Mouse (Mus musculus) olfactory bulb, adult 2 months (tissue): ENCODE measurements around the gene Igf2bp3. TPM values are rescaled to one million over a fixed set of nuclear protein-coding genes. Genes with fewer than 3 reads are reported as not detected.

ENCODE experiments used
- H3K27ac ChIP-seq: fragments of 200-500 bp; 2 replicates; pipeline ENCODE4 v1.5.1; 2012; ENCODE audit warnings: low read depth, low read length; ENCODE audit not compliant: insufficient read depth
- H3K4me1 ChIP-seq: fragments of 200-500 bp; 2 replicates; pipeline ENCODE4 v1.6.1; 2012; ENCODE audit warnings: low read length; ENCODE audit not compliant: control insufficient read depth, insufficient read depth
- H3K4me3 ChIP-seq: fragments of 200-500 bp; 2 replicates; pipeline ENCODE4 v1.5.1; 2012; ENCODE audit warnings: mild to moderate bottlenecking, low read depth, low read length, moderate library complexity; ENCODE audit not compliant: insufficient read depth
- CTCF ChIP-seq: fragments of 200-500 bp; IDR thresholded peaks from 2 replicates; pipeline ENCODE4 v1.5.1; 2012; ENCODE audit warnings: low read depth, mild to moderate bottlenecking, low read length, moderate library complexity; ENCODE audit not compliant: insufficient read depth
- POLR2A ChIP-seq: fragments of 200-500 bp; IDR thresholded peaks from 2 replicates; pipeline ENCODE4 v1.6.1; 2012; ENCODE audit warnings: mild to moderate bottlenecking, low read depth, low read length, moderate library complexity; ENCODE audit not compliant: insufficient read depth
- WGBS: fragments of 180-500 bp; shearing (Covaris S2); methylation state at CpG from one replicate; pipeline ENCODE4 v1.1.7; 2018; 5-methylcytosine and 5-hydroxymethylcytosine counted together
- polyA plus RNA-seq: library from polyadenylated mRNA; stranded (reverse); fragments of >200 nt; gene quantifications from 2 replicates; pipeline ENCODE4 v1.2.4, GENCODE M21; 2012; ENCODE audit warnings: low replicate concordance; ENCODE audit not compliant: missing spikeins, insufficient read depth, insufficient read length

Gene Igf2bp3
- polyA plus RNA-seq, 1 experiment, result not detected

DNA sequence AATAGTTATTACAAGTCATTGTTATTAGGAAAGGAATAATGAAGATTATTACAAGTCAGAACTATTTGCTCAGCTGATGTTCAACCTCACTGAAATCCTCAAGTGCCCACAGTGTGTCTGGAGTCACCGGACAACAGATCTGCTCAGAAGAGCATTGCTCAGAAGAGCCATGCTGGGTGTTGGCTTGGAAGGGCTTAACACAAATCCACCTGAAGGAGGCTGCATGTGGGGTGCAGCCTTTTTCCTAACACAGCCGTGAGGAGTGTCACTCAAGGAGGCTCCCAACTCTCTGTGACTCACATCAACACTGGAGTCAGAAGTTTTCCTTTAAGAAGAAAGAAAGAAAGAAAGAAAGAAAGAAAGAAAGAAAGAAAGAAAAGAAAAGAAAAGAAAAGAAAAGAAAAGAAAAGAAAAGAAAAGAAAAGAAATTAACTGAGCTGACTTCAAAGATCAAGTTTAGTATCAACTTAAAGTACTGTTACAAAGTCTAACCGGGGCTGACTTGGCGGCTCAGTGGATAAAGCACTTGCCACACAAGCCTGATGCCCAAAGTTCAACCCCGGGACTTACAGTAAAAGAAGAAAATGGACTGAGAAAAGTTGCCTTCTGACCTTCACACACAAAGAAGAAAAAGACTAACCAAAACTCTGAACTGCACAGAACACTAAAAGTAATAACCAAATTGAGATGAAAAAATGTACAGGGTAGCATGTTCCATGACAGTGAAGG, 65.4 kb downstream of the Igf2bp3 start:
- TF ChIP-seq POLR2A, result no peak
- no peak for TF ChIP-seq CTCF
- Histone ChIP-seq H3K4me1 (no peaks in the 10 kb centered on the region), H3K4me3 (no peak overlapping the region), H3K27ac (no peak overlapping the region)
- 82% methylated on average over 5 of the region's 5 CpGs for WGBS

DNA sequence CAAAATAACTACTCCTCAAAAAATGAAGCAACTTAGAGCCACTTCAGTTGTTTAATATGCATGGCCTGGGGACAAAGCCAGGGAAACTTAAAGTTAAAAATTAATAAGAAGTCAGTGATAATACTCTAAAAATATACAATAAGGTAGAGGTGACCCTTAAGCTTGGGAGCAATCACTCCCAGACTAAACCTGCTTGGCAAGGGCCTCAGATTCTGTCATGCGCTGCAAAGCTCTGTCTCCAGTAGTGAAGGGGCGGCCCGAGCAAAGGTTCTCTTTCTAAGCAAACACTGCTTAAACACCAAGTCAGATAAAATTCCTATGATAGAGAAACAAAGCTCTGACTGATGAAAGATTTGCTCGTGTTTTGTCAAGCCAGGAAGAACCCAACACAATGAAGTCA, 66.0 kb downstream of the Igf2bp3 start:
- no peak for TF ChIP-seq CTCF
- no peak for TF ChIP-seq POLR2A
- H3K4me3 ChIP-seq, result no peak overlapping the region
- no peak overlapping the region for H3K27ac ChIP-seq
- H3K4me1 ChIP-seq, result no peaks in the 10 kb centered on the region
- WGBS, result 80% methylated on average over 4 of the region's 4 CpGs

DNA sequence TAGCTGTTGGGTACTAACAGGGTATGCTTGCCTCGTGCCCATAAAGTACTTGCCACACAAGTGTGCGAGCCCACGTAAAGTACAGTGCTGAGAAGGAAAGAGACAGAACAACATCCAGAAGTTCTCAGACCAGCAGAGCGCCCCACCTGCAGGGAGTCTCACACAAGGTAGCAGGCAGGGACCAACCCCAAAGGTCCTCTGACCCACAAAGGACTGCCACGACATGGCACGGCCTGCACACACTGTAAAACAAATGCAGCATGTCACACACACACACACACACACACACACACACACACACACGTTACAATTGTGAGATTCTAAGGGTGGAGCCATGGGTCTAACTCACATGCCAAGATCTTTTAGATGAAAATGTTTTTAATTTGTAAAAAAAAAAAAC, 66.4 kb downstream of the Igf2bp3 start:
- TF ChIP-seq POLR2A, result no peak
- TF ChIP-seq CTCF, result no peak
- WGBS, result 92% methylated on average over 7 of the region's 7 CpGs
- Histone ChIP-seq H3K4me3 (no peak overlapping the region), H3K27ac (no peak overlapping the region), H3K4me1 (no peaks in the 10 kb centered on the region)

DNA sequence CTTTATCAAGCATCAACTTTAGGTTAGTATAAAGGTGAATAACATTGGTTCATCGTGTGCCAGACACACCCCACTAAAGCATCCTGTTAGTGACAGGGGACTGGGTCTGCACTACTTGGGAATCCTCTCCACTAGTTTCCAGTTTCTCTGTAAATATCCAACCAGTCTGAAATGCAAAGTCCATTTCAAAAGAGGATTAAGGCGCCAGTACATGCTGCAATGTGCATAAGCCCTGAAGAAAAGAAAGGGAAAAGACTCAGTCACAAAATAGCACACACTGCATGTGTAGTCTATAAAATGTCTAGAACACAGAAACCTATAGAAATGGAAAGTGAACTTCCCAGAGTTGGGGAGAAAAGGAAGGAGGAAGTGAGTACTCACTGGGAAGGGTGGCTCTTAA, 68.3 kb downstream of the Igf2bp3 start:
- WGBS, result 77% methylated on average over 2 of the region's 2 CpGs
- H3K4me3 ChIP-seq, result no peak overlapping the region
- no peaks in the 10 kb centered on the region for H3K4me1 ChIP-seq
- no peak overlapping the region for H3K27ac ChIP-seq
- TF ChIP-seq POLR2A (no peak), CTCF (no peak)

DNA sequence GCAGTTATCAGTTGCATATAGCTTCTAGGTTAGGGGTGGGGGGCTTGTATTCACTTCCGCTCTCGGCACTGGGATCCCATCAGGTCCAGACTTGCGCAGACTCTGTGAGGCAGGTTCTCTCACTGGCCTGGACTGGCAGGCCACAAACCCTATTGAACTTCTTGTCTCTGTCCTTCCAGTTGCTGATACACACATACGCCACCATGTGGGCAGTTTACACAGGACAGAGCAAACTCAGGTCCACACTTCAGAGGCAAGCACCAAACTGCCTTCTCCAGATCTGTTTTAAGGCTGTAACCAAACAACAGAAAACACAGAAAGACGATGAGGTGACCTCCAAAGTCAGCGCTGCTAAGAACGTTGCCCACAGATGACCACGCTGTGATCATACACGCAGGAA, 72.3 kb downstream of the Igf2bp3 start:
- Histone ChIP-seq H3K27ac (no peak overlapping the region), H3K4me3 (no peak overlapping the region), H3K4me1 (no peaks in the 10 kb centered on the region)
- 94% methylated on average over 9 of the region's 9 CpGs for WGBS
- TF ChIP-seq POLR2A (no peak), CTCF (no peak)

DNA sequence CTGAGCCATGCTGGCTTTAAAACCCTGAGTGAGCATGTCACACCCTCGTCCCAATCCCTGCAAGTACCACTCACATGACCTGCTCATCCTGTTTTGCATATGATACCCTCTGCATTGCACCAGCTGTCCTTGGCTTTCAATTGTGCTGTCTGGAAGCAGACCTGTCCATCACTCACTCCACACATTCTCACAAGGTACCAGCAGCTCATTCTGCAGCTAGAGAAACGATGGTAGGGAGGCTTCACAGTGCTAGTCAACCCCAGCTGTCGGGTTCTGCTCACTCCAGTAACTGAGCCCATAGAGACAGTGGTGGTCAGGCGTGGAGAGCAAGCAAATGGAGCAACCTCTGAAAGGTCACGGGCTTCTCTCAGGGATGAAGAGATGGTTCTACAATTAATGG, 73.6 kb downstream of the Igf2bp3 start:
- WGBS, result 90% methylated on average over 5 of the region's 5 CpGs
- Histone ChIP-seq H3K4me3 (no peak overlapping the region), H3K4me1 (no peaks in the 10 kb centered on the region), H3K27ac (no peak overlapping the region)
- TF ChIP-seq CTCF (no peak), POLR2A (no peak)

DNA sequence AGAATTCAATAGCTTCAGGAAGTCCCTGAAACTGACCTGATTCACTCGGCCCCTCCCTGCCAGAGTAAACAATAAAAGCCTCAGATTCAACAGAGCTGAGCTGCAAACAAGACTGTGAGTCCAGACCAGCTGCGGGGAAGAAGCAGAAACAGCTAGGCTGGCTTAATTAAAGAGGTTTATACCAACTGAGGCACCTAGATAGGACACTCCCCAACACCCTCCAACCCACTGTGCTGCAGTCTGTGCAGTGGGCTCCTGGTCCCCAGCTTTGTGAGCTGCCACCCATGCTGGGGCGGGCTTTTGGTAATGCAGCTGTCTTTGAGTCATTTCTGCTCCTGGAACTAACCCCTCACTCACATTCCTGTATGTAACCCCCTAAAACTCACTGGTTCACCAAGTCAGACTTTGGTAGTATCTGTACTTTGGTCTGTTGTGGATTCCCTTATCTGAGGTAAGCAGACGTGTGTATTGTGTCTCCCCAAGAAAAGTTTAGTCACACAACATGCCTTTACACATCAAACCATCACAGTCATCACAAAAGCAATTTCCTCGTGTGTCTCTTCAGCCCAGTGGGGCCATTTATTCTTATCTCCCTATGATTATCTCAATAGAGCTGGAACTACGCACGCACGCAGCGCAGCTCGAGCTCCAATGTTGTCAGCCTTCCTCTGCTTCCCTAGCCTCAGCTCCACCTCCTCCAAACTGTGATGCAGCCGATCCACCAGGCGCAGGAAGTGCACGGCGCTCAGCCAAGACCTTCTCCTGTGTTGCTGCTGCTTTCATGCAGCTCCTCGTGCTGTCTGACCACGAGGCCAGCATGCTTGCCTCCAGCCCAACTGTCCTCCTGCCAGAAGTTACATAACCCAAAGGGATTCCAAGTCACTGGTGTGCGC, 76.4 kb downstream of the Igf2bp3 start:
- Histone ChIP-seq H3K27ac (no peak overlapping the region), H3K4me3 (no peak overlapping the region), H3K4me1 (no peaks in the 10 kb centered on the region)
- 82% methylated on average over 17 of the region's 17 CpGs for WGBS
- TF ChIP-seq CTCF (no peak), POLR2A (no peak)

DNA sequence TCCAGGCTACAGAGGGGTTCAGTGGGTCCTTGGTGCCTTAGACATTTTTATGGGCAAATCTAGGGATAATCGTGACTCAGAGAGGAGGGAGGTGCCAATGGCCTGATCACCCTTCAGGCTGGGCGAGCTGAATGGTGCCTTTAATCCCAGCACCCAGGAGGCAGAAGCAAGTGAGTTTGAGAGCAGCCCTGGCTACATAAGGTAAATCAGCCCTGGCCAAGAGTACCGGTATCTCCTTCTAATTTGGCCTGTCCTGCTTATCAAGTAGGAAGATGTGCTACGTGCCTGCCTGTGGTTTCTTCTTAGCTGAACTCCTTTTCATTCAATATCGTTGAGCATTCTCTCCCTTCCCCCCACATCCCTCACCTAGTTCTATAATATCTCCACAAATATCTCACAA, 78.0 kb downstream of the Igf2bp3 start:
- Histone ChIP-seq H3K27ac (no peak overlapping the region), H3K4me1 (no peaks in the 10 kb centered on the region), H3K4me3 (no peak overlapping the region)
- TF ChIP-seq POLR2A, result no peak
- TF ChIP-seq CTCF, result no peak
- 80% methylated on average over 5 of the region's 5 CpGs for WGBS

DNA sequence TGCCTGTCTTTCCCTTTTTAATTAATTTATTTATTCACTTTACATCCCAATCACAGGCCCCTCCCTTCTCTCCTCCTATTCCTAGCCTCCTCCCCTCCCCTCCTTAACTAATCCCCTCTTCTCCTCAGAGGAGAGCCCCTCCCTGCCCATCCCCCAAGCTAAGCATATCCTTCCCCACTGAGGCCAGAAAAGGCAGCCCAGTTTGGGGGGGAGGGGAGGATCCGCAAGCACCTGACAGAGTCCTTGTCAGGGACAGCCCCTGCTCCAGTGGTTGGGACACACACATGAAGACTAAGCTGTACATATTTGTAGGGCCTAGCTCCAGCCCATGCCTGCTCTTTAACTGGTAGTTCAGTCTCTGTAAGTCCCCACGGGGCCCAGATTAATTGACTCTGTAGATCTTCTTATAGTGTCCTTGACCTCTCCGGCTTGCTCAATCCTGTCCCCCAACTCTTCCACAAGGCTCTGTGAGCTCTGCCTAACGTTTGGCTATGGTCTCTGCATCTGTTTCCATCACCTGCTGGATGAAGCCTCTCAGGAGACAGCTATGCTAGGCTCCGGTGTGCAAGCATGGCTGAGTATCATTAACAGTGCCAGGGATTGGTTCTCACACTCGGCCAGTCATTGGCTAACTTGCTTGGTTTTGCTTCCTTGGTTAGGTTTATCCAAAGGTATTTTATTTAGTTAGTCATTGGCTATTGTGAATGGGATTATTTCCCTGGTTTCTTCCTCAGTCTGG, 82.2 kb downstream of the Igf2bp3 start:
- H3K4me1 ChIP-seq, result no peaks in the 10 kb centered on the region
- TF ChIP-seq CTCF (no peak), POLR2A (no peak)

More for the DNA sequence above, 82.2 kb downstream of the Igf2bp3 start:
- Histone ChIP-seq H3K4me3 (no peak overlapping the region), H3K27ac (no peak overlapping the region)
- 70% methylated on average over 6 of the region's 6 CpGs for WGBS
